Mouse (Mus musculus) left cerebral cortex, postnatal 4 days (tissue): ENCODE measurements around the gene Slc5a10. TPM values are rescaled to one million over a fixed set of nuclear protein-coding genes. Genes with fewer than 3 reads are reported as not detected.
A peak's percentile ranks its signal among the peaks of the same experiment; 100 is the strongest.

Experiments
- DNase-seq: peaks from one replicate; pipeline ENCODE4 v3.0.0-alpha.2; 2022
- intact Hi-C: fragments of 180-260 bp; cut with DNase I; formaldehyde crosslinking; loops from one replicate; pipeline ENCODE4 v1.15.1; 2025
- total RNA-seq, 2 experiments: library from RNA; stranded (reverse); gene quantifications; 2 replicates each; pipeline ENCODE4 v1.2.3; 2021

The Slc5a10 gene
- total RNA-seq, 2 experiments from 2014 or later = 0.38 TPM; not detected in 1

- intact Hi-C loops = no loop called here
- DNase-seq = peak; percentile 59
Observed at GRCm38 (mm10) chr11:61673686-61674085, 46.9 kb downstream of the Slc5a10 start.

- intact Hi-C loops = no loop called here
Observed at GRCm38 (mm10) chr11:61671781-61672383, 48.7 kb downstream of the Slc5a10 start.

GRCm38 (mm10) chr11:61669492-61670490 lies 50.8 kb downstream of the Slc5a10 start:
- intact Hi-C loops = no loop called here
- no peak for DNase-seq

More at GRCm38 (mm10) chr11:61671781-61672383, 48.7 kb downstream of the Slc5a10 start:
- no peak for DNase-seq

GRCm38 (mm10) chr11:61667782-61668181 lies 52.8 kb downstream of the Slc5a10 start:
- intact Hi-C loops = no loop called here

GRCm38 (mm10) chr11:61667248-61667647 lies 53.4 kb downstream of the Slc5a10 start:
- no peak for DNase-seq
- intact Hi-C loops = no loop called here

More at GRCm38 (mm10) chr11:61667782-61668181, 52.8 kb downstream of the Slc5a10 start:
- DNase-seq = no peak

- peak; percentile 75 for DNase-seq
- intact Hi-C loops = no loop called here
Observed at GRCm38 (mm10) chr11:61665991-61666799, 54.4 kb downstream of the Slc5a10 start.

GRCm38 (mm10) chr11:61665401-61665800 lies 55.2 kb downstream of the Slc5a10 start:
- intact Hi-C loops = no loop called here
- no peak for DNase-seq

- intact Hi-C loops = no loop called here
- DNase-seq = no peak
Observed at GRCm38 (mm10) chr11:61662189-61662588, 58.4 kb downstream of the Slc5a10 start.

- DNase-seq = no peak
- intact Hi-C loops = no loop called here
Observed at GRCm38 (mm10) chr11:61660806-61661392, 59.7 kb downstream of the Slc5a10 start.

GRCm38 (mm10) chr11:61660001-61660400 lies 60.6 kb downstream of the Slc5a10 start:
- intact Hi-C loops = no loop called here
- no peak for DNase-seq

- intact Hi-C loops = no loop called here
- DNase-seq = peak; percentile 39
Observed at GRCm38 (mm10) chr11:61659011-61659858, 61.4 kb downstream of the Slc5a10 start.

- no peak for DNase-seq
- intact Hi-C loops = no loop called here
Observed at GRCm38 (mm10) chr11:61658360-61658922, 62.2 kb downstream of the Slc5a10 start.

GRCm38 (mm10) chr11:61657432-61657831 lies 63.2 kb downstream of the Slc5a10 start:
- DNase-seq = no peak
- intact Hi-C loops = no loop called here

GRCm38 (mm10) chr11:61656148-61656850 lies 64.3 kb downstream of the Slc5a10 start:
- intact Hi-C loops = no loop called here
- DNase-seq = no peak

GRCm38 (mm10) chr11:61655649-61656048 lies 65.0 kb downstream of the Slc5a10 start:
- intact Hi-C loops = no loop called here
- DNase-seq = no peak

- intact Hi-C loops = no loop called here
Observed at GRCm38 (mm10) chr11:61654786-61655311, 65.8 kb downstream of the Slc5a10 start.

GRCm38 (mm10) chr11:61653568-61653967 lies 67.1 kb downstream of the Slc5a10 start:
- intact Hi-C loops = no loop called here
- DNase-seq = no peak

More at GRCm38 (mm10) chr11:61654786-61655311, 65.8 kb downstream of the Slc5a10 start:
- no peak for DNase-seq
